Mouse (Mus musculus) kidney, postnatal 0 days (tissue): ENCODE data around the gene Mrpl55. TPM values are rescaled to one million over a fixed set of nuclear protein-coding genes. Genes with fewer than 3 reads are reported as not detected.

Experiments
- ATAC-seq: fragments of 200-750 bp; cut with Nextera tagmentation; replicated peaks from 2 replicates; pipeline ENCODE4 v1.8.0; 2017; ENCODE audit warnings: low read depth, moderate number of reproducible peaks, moderate TSS enrichment, moderate library complexity; ENCODE audit not compliant: low FRiP score
- DNase-seq: peaks from one replicate; pipeline ENCODE4 v3.0.0-alpha.2; 2016; ENCODE audit warnings: low spot score
- H3K27ac ChIP-seq: fragments of 300-500 bp; sonication (generic); 2 replicates; pipeline ENCODE4 v1.5.1; 2014; ENCODE audit warnings: mild to moderate bottlenecking
- H3K27me3 ChIP-seq: fragments of 300-500 bp; sonication (generic); 2 replicates; pipeline ENCODE4 v1.6.1; 2014; ENCODE audit warnings: low read length, mixed read lengths; ENCODE audit not compliant: insufficient read depth
- H3K36me3 ChIP-seq: fragments of 300-500 bp; sonication (generic); 2 replicates; pipeline ENCODE4 v1.6.1; 2014; ENCODE audit warnings: low read length, mixed read lengths; ENCODE audit not compliant: insufficient read depth
- H3K4me1 ChIP-seq: fragments of 300-500 bp; sonication (generic); replicated peaks from 2 replicates; pipeline ENCODE4 v1.6.1; 2014; ENCODE audit warnings: antibody characterized with exemption, low read length, mixed read lengths; ENCODE audit not compliant: insufficient read depth
- H3K4me2 ChIP-seq: fragments of 300-500 bp; sonication (generic); 2 replicates; pipeline ENCODE4 v1.6.1; 2014; ENCODE audit warnings: mild to moderate bottlenecking, low read length, moderate library complexity, mixed read lengths
- H3K4me3 ChIP-seq: fragments of 300-500 bp; sonication (generic); replicated peaks from 2 replicates; pipeline ENCODE4 v1.5.1; 2014; ENCODE audit warnings: low read depth, low read length
- H3K9ac ChIP-seq: fragments of 300-500 bp; sonication (generic); 2 replicates; pipeline ENCODE4 v1.6.1; 2014; ENCODE audit warnings: low read depth, low read length
- H3K9me3 ChIP-seq: fragments of 300-500 bp; sonication (generic); replicated peaks from 2 replicates; pipeline ENCODE4 v1.6.1; 2016; ENCODE audit warnings: low read length, inconsistent platforms, mixed read lengths
- CTCF ChIP-seq: IDR thresholded peaks from 2 replicates; pipeline ENCODE4 v1.5.1; 2016; ENCODE audit warnings: antibody characterized with exemption, low read depth, mild to moderate bottlenecking, moderate library complexity
- WGBS: fragments of 180-500 bp; shearing (Covaris S2); extraction: QIAGEN DNeasy Blood & Tissue Kit; methylation state at CpG from one replicate; pipeline ENCODE4 v1.1.7; 2014; 5-methylcytosine and 5-hydroxymethylcytosine counted together
- polyA plus RNA-seq: library from polyadenylated mRNA; unstranded; fragments of >200 nt; fragmentation: Nextera tagmentation; extraction: Ambion mirVana; gene quantifications from 2 replicates; pipeline ENCODE4 v1.2.1, GENCODE M21; 2015

The Mrpl55 gene
- polyA plus RNA-seq, 1 experiment from 2014 or later: 112 TPM

GRCm38 (mm10) chr11:59228122-59228953 lies 26.1 kb downstream of the Mrpl55 start, which contains the start of gene Arf1:
Gene Arf1, minus strand, starts transcription at chr11:59228270.
- WGBS: 4% methylated on average over 59 of the region's 59 CpGs
- Histone ChIP-seq H3K27ac (peak within 1 kb of the TSS; percentile 99), H3K27me3 (no peaks in the 10 kb centered on the region), H3K4me1 (peaks cover 20% of the 10 kb centered on the region), H3K9me3 (no peaks in the 10 kb centered on the region), H3K9ac (peak within 1 kb of the TSS; percentile 94), H3K4me3 (peak within 1 kb of the TSS; percentile 96), H3K4me2 (peak within 1 kb of the TSS; percentile 76), H3K36me3 (no peaks in the 10 kb centered on the region)
- TF ChIP-seq CTCF: no peak
- ATAC-seq (peak; percentile 94), DNase-seq (peak; percentile 97)

- DNase-seq: peak; percentile 67
- H3K4me3 ChIP-seq: no peak overlapping the region
- no peak overlapping the region for H3K9ac ChIP-seq
- ATAC-seq: no peak
- no peak overlapping the region for H3K4me2 ChIP-seq
- no peaks in the 10 kb centered on the region for H3K9me3 ChIP-seq
- peak; percentile 82 for TF ChIP-seq CTCF
- 12% methylated on average over 7 of the region's 7 CpGs for WGBS
- no peak overlapping the region for H3K27ac ChIP-seq
- H3K27me3 ChIP-seq: no peaks in the 10 kb centered on the region; the same call in 1 of the 2 replicates
- no peaks in the 10 kb centered on the region for H3K36me3 ChIP-seq
- peaks cover 13% of the 10 kb centered on the region for H3K4me1 ChIP-seq
Measured at GRCm38 (mm10) chr11:59230144-59230760, 28.0 kb downstream of the Mrpl55 start.

DNA sequence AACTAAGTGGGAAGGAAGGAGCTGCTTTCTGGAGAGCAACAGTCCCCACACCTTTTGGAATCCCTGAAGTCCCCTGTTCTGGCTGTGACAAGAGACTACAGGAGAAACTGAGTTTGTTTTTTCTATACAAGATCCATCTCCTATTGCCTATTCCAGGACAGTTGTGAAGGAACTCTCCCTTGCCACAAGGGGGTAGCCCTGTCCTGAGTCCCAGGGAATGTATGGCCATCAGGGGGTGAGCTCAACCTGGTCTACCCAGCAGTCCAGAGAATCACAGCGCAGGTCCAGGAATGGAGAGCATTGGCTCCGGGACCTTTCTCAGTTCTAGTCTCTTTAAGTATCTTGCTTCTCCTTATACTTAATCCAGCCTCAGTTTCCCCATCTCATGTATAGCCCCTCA lies 30.5 kb downstream of the Mrpl55 start:
- Histone ChIP-seq H3K4me1 (peaks cover 6% of the 10 kb centered on the region; the same call in 1 of the 2 replicates), H3K36me3 (no peaks in the 10 kb centered on the region), H3K9me3 (no peaks in the 10 kb centered on the region), H3K4me2 (no peak overlapping the region), H3K9ac (no peak overlapping the region), H3K4me3 (no peak overlapping the region), H3K27ac (no peak overlapping the region), H3K27me3 (no peaks in the 10 kb centered on the region; the same call in 1 of the 2 replicates)
- peak; percentile 57 for TF ChIP-seq CTCF
- DNase-seq (no peak), ATAC-seq (no peak)
- WGBS: 68% methylated on average over 2 of the region's 2 CpGs

GRCm38 (mm10) chr11:59238525-59239427 lies 36.5 kb downstream of the Mrpl55 start:
- DNase-seq: peak; percentile 80
- Histone ChIP-seq H3K9ac (no peak overlapping the region), H3K4me1 (no peaks in the 10 kb centered on the region; the same call in 1 of the 2 replicates), H3K27ac (no peak overlapping the region), H3K4me3 (no peak overlapping the region), H3K36me3 (no peaks in the 10 kb centered on the region), H3K4me2 (no peak overlapping the region), H3K9me3 (no peaks in the 10 kb centered on the region), H3K27me3 (no peaks in the 10 kb centered on the region; the same call in 1 of the 2 replicates)
- 5% methylated on average over 14 of the region's 15 CpGs for WGBS
- TF ChIP-seq CTCF: peak; percentile 74
- peak; percentile 76 for ATAC-seq

GRCm38 (mm10) chr11:59239428-59239785 lies 37.1 kb downstream of the Mrpl55 start:
- H3K36me3 ChIP-seq: no peaks in the 10 kb centered on the region
- H3K4me1 ChIP-seq: no peaks in the 10 kb centered on the region; the same call in 1 of the 2 replicates
- no peaks in the 10 kb centered on the region for H3K9me3 ChIP-seq
- no peak overlapping the region for H3K4me3 ChIP-seq
- ATAC-seq (peak; percentile 7; the same call in 1 of the 2 replicates), DNase-seq (no peak)
- H3K9ac ChIP-seq: no peak overlapping the region
- WGBS: 48% methylated on average over 4 of the region's 4 CpGs
- no peak overlapping the region for H3K27ac ChIP-seq
- no peak for TF ChIP-seq CTCF
- H3K27me3 ChIP-seq: no peaks in the 10 kb centered on the region; the same call in 1 of the 2 replicates
- no peak overlapping the region for H3K4me2 ChIP-seq

DNA sequence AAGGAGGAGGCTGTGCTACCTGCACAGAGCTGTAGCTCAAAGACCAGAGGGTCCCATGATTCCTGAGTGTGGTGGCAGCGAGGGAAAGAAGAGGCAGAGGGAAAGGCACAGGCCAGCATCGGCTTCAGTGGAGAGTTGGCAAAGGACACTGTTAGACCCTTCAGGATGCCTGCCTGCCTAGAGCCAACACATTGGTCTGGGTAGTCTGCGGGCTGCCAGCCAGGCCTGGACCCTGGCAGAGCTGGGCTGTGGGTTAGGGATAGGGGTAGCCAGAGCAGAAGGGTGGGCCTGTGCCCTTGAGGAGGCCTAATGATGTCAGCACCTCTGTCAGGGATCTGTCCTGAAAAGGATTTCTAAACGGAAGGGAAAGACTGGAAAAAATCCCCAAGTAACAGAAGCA lies 37.5 kb downstream of the Mrpl55 start:
- no peaks in the 10 kb centered on the region for H3K36me3 ChIP-seq
- TF ChIP-seq CTCF: no peak
- H3K9ac ChIP-seq: no peak overlapping the region
- ATAC-seq (no peak), DNase-seq (no peak)
- H3K27ac ChIP-seq: no peak overlapping the region
- no peaks in the 10 kb centered on the region for H3K9me3 ChIP-seq
- H3K4me2 ChIP-seq: no peak overlapping the region
- 81% methylated on average over 4 of the region's 4 CpGs for WGBS
- no peaks in the 10 kb centered on the region; the same call in 1 of the 2 replicates for H3K4me1 ChIP-seq
- no peak overlapping the region for H3K4me3 ChIP-seq
- no peaks in the 10 kb centered on the region; the same call in 1 of the 2 replicates for H3K27me3 ChIP-seq
